Mouse (Mus musculus) inflammation-experienced regulatory T-cells, adult 6 months (primary cell): ENCODE data around the gene Pstpip1. TPM values are rescaled to one million over a fixed set of nuclear protein-coding genes. Genes with fewer than 3 reads are reported as not detected.

ENCODE experiments used
- ATAC-seq: one replicate; pipeline ENCODE4 v1.8.0; 2017
- polyA plus RNA-seq, 3 experiments: library from polyadenylated mRNA; unstranded; fragments of 100-300 nt; shearing (Covaris generic); gene quantifications; one replicate each; pipeline ENCODE4 v1.2.1; 2017

Pstpip1 gene
- polyA plus RNA-seq, 3 experiments from 2014 or later, result 38.5 to 48.0 (median 46.2) TPM

GRCm38 (mm10) chr9:56151745-56152481 is 62.2 kb downstream of the Pstpip1 start:
- ATAC-seq, result peak; percentile 41

GRCm38 (mm10) chr9:56152482-56153007 is 62.8 kb downstream of the Pstpip1 start:
- peak; percentile 63 for ATAC-seq

GRCm38 (mm10) chr9:56154572-56154971 is 64.8 kb downstream of the Pstpip1 start:
- no peak for ATAC-seq

- ATAC-seq, result no peak
These were observed 68.3 kb downstream of the Pstpip1 start for GRCm38 (mm10) chr9:56158077-56158476.

GRCm38 (mm10) chr9:56159456-56159855 is 69.7 kb downstream of the Pstpip1 start:
- ATAC-seq, result no peak

- ATAC-seq, result peak; percentile 99
These were observed 70.8 kb downstream of the Pstpip1 start for GRCm38 (mm10) chr9:56160341-56161141.

GRCm38 (mm10) chr9:56165377-56165776 is 75.6 kb downstream of the Pstpip1 start, which contains the start of gene Tspan3:
Gene Tspan3 (minus strand): TSS chr9:56165477.
- no peak for ATAC-seq

GRCm38 (mm10) chr9:56166161-56166560 is 76.4 kb downstream of the Pstpip1 start:
- no peak for ATAC-seq

- no peak for ATAC-seq
These were observed 77.9 kb downstream of the Pstpip1 start for GRCm38 (mm10) chr9:56167690-56168089.

GRCm38 (mm10) chr9:56175316-56175715 is 85.6 kb downstream of the Pstpip1 start:
- ATAC-seq, result no peak

GRCm38 (mm10) chr9:56177354-56177753 is 87.6 kb downstream of the Pstpip1 start:
- no peak for ATAC-seq

Other genes with a start within 250 kb of the Pstpip1 start
- gene Scaper, start 151.8 kb upstream of the Pstpip1 start, polyA plus RNA-seq, result 10 to 100 TPM; 12.3 to 30.7 (median 20.3) TPM
- gene 4930563M21Rik, start 79.4 kb upstream of the Pstpip1 start, polyA plus RNA-seq, result not detected
- gene Rcn2, start 48.1 kb upstream of the Pstpip1 start, polyA plus RNA-seq, result 10 to 100 TPM in 2 of 3 experiments, 1 to 10 TPM in 1; 9.7 to 20.8 (median 19.7) TPM
- gene Tspan3, start 75.5 kb downstream of the Pstpip1 start, polyA plus RNA-seq, result 10 to 100 TPM; 45.4 to 48.2 (median 47.7) TPM